Mouse (Mus musculus) telencephalon, adult 2 months (tissue): ENCODE results near the gene Lage3.
"Not testable (repeated sequence)": the region's sequence is repeated elsewhere in the genome, so short reads cannot be mapped to it uniquely, and the experiment has no call there.

Experiments used
- DNase-seq: peaks from one replicate; pipeline ENCODE4 v3.0.0-alpha.2; 2011; ENCODE audit warnings: low read depth, low spot score

Gene Lage3

DNA sequence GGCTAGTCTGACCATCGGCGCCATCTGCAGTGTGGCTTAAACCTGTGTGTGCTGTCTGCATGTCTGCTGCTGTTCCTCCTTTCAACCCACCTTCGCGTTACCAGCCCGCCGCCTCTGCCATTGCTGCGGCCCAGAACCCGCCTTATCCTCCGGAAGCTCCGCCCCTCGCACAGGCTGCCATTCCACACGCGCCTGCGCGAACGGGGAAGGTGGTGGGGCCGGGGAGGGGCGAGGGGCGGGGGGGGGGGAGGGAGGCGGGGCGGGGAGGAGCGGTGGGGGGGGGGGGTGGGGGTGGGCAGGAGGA, at the start of gene Lage3:
TSS of gene Lage3 (minus strand) at position 152 of the 304 bp plus-strand sequence.
- DNase-seq: peak; percentile 45

DNA sequence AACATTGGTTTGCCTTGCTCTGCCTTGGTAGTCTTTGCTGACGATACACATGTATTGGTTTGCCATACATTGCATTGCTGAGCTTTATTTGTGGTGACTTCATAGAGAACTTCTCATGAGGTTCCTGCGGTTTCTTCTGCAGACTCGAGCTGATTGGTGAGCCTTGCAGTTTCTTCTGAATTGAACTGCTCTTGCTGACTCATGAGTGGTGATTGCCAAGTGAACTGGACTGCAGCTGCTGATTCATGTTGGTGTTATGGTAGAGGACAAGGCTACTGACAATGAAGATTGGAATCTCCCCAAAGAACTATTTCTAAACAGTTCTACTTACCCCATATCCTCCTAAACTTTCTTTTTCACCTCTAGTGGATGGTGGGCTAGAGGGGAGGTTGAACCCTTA, 46.7 kb upstream of the Lage3 start:
- no peak for DNase-seq

DNA sequence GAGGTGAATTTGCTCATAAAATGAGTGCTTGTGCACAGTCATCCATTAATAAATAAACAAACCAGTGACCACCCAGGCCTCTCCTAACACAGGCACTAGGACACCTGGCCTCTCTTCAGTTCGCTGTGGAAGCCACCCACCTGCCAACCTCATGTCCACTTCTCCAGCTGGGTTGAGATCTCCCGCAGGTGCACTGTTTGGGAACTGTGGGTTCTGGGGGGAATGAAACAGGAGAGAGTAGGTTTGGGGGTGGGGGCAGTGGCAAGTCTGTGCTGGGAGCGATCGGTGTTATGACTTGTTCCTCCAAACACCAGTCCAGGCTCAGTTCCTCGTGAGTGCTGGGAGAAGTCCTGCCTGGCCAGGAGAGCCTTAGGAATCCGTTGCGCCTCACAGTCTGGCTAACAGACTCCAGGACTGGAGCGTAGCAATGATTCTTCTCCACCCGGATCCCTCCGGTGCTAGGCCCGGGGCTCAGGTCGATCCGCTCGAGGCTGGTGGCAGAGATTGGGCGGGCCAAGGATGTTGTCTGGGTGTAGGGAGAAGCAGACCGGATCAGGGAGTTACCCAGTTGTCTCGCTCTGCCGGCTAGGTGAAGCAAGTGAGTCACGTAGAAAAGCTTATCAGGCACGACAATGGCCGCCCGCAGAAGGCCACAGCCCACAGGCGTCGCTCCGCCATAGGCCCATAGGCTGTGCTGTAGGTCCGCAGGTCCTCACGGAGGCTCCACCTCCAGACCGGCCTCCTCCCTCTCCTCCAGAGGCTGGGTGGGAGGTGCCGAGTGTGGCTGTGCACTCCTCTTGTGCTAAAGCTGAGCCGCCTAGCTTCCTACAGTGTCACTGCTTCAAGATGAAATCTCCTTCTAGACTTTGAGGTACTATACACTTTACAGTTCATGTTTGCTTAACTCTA, 39.4 kb upstream of the Lage3 start, which contains the start of the genes Fam3a and Ikbkg:
TSS of gene Fam3a (minus strand) at position 738 of the 909 bp plus-strand sequence.
TSS of gene Ikbkg (plus strand) at position 756 of the 909 bp plus-strand sequence.
- peak; percentile 84 for DNase-seq

DNA sequence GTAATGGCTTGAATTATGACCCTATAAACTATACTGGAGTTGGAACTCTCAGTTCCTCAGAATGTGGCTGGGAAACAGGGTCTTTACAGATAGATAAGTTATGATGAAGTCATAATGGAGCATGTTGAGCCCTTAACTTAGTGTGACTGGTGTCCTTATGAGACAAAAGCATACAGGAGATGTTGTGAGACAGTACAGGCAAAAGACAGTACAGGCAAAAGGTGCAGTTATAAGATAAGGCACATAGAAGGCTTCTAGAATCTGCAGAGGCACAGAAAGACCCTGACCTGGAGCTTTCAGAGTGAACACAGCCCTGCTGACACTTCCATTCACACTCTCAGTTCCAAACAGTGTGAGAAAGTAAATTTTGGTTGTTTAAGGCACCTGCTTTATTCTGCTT, 34.7 kb upstream of the Lage3 start:
- no peak for DNase-seq

DNA sequence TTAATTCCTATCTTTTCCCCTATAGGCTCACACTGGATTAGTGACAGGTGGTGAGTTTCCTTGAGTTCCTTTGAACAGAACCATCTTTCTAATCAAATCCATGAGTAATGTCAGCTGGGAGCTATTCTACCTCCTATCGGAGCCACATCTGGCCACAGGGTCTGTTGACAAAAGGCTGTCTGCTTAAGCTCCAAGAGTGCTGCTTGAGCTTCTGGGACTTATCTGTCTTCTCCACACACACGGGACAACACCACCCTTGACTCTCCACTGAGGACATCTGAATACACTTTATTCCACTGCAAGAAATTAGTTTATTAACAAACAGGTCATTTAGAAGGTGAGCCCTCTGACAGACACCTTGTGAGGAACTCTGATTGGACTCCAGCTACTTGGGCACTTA, 31.0 kb upstream of the Lage3 start:
- no peak for DNase-seq

DNA sequence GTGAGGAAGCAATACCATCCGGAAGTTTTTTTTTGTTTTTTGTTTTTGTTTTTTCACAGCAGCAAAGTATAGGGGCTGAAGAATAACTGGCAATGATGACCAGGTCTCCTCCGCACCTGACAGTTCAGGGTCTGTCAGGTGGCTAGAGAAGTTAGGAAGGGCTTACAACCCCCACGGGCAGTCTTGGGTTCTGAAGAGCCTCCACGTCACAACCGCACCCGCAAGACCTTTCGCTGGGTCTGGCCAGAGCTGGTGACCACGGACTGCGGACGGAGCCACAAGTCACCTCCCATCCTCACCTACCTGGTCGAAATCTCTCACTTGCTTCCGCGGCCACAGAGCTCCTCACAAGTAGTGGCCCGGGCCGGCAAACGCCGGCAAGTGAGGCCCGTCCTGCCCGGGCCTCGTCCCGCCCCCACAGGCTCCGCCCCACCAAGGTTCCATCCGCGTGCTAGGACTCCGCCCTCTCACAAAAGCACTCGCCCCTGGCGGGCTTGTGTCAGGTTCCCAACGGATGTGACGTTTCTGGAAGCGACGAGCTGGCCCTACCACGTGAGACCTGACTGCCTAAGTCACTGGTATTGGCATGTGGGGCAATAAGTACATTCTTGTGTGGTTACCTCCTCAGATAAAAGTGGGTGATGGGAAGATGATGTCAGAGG, 19.6 kb upstream of the Lage3 start, which contains the start of the genes Ubl4a and Slc10a3:
TSS of gene Ubl4a (minus strand) at position 331 of the 662 bp plus-strand sequence.
TSS of gene Slc10a3 (minus strand) at position 462 of the 662 bp plus-strand sequence.
- DNase-seq: peak; percentile 85

DNA sequence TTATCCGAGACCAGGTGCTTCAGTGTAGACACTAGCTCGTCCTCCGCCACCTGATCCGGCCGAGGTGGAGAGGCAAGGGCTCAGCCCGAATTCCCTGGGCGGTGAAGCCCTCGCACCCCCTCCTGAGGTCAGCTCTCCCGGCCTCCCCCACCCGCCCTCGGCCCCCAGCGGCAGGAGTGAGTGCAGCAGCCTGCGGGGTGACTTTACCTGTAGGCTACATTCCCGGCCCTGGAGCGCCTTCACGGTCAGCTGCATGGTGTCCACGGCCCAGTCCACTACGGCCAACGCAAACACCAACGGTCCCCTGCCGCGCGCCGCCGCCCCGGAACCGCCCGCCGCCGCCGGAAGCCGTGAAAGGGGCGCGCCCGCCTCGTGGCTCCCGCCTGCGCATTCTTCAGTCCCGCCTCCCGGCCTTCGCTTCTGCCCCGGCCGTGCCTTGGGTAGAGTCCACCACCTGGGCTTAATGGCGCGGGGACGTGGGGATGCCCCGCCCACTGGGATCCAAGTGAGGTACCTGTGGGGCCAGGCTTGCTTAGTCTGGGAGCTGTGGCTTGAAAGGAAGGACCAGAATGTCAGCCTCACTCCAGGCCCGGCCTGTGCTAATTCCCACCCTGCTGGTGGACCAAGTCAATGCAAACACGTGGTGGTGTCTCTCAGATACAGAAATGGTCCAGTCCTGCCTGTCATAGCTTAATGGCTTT, 14.9 kb upstream of the Lage3 start:
- DNase-seq: no peak

DNA sequence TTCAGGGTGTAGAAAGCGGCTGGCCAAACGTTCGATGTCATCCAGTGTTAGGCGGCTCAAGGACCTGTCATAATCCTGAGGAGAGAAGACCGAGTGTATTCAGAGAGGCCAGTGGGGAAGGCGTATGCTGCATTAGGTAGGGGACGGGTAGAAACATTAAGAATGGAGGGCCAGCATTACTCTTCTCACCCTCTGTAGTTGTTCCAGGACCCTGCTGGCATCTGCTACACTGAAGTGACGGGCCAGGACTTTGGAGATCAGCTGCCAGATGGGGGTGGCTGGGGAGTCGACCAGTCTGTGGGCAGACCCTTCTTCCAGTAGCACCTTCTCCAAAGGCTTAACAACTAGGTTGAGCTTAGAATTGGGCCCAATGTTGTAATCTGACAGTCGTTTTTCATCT, 14.1 kb upstream of the Lage3 start:
- DNase-seq: no peak

DNA sequence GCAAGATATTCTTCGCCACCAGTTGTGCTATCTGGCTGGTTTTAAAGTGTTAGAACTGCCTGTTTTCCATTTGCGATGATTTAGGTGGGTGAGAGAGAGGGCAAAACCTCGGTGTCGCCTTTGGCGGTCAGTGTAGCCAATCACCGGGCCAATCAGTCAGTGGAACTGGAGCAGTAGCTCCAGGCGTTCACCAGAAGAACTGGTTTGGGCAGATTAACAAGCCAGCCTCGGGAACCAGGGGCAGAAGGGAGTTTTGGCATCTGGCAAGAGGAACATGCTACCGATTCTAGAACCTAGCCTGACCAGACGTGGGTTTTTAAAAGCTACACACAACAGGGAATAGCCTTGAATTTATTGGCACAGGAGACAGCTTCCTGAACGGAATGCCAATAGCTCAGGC, 5.8 kb upstream of the Lage3 start:
- DNase-seq: no peak

DNA sequence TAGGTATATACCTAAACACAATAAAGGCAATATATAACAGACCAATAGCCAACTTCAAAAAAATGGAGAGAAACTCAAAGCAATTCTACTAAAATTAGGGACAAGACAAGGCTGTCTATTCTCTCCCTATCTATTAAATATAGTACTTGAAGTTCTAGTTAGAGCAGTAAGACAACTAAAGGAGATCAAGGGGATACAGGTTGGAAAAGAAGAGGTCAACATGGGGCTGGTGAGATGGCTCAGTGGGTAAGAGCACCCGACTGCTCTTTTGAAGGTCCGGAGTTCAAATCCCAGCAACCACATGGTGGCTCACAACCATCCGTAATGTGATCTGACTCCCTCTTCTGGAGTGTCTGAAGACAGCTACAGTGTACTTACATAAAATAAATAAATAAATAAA, 3.7 kb upstream of the Lage3 start:
- DNase-seq: not testable (repeated sequence)

DNA sequence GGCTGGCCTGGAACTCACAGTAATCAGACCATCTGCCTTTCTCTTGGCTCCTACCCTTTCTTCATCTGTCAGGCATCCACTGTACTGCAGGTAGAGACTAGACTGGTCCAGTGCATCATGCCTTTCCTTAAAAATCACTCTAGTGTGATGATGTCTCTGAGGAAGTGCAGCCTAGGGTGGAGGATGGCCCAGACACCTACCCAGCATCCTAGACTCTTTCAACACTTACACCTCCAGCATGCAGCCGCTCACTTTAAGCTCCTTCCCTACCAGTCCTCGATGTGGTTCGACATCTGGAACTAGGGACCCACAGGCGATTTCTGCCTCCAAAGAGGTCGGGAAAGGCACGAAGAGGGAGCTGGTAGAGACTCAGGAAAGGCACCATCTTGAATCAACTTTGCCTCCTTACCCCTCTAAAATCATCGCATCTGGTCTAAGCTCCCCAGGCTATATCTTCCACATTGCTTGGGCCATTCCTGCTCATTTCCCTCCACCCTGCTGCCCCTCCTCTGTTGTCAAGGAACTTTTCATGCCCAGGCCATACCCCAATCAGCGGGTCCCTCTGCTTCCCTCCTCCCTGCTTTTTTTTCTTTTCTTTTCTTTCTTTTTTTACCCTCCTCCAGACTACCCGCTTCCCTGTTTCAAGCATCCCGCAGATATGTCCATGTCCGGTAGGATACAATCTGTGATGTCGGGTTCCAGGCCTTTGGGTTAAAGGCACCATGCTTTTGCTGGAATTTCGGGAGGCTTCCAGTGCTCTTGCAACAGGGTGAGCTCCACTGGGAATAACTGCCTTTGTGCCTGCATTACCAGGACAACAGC, 562 bp downstream of the Lage3 start:
- no peak for DNase-seq

DNA sequence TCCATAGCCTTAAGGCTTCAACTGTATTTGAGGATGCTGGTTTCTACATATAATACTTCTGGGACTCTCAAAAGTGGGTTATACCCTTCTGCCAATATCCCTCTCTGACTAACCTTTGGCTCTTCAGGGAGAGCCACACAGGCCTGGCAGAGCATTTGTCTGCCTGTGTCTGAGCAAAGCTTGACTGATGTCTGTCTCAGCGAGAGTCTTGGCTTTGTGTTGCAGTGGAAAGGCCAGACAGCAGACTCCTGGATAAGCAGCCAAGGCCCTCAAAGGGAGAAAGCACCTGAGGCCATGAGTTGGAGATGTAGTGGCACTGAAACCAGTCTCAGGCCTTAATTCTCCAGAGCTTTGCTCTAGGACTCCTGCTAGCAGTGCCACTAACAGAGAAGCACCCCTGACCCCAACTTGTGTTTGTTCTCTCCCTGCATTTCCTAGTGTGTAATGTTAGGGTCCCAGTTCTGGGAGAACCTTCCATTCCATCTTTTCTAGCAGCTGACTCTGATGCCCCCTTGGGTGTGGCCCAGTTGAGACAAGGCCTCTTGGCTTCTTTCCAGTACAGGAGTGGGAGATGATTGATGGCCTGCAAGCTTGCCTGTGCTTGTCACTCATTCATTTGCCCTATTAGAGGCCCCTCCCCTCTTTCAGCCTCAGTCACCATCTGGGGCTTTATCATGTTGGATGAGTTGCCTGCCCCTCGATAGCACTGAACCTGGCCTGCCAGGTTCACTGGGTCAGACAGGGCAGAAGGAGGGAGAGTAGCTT, 23.1 kb downstream of the Lage3 start:
- no peak for DNase-seq

DNA sequence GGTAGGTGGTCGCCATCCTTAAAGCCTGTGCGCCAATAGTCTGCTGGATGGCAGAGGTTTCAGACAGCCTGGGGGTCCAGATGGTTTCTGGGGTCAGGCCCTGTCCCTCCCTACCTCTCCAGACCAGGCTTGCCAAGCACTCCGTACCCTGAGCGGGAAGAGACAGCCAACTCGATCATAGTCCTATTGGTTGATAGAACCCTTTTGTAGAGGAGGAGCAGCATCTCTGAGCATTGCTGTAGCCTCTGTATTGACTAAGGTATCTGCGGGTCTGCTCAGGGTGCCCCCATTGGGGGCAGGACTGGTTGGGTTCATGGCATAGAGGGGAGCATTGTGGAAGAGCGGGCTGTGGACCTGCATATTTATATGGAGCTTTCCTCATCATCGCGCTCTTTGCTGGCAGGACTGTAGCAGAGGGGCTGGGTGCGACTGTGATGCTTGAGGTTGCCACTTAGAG, 24.2 kb downstream of the Lage3 start:
- DNase-seq: no peak

DNA sequence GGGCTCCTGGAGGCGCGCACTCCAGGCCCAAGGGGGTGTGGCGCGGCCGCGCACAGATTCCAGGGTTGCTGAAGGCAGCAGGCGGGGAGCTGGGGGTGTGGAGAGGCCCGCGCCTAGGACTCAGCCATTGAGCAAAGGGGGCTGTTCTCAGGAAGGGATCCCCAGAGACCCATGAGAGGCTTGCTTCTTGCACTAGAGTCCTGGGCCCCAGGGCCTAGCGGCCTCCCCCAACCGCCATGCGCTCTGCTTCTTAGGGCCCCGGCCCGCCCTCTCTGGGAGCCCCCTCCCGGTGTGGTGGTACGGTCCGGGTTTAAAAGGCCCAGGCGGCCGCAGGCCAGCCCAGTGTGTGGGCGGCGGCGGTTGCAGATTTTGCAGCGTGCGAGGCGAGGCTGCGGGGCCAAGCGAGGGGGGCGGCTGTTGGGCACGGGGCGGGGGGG, 24.7 kb downstream of the Lage3 start, which contains the start of gene Plxna3:
TSS of gene Plxna3 (plus strand) at position 342 of the 437 bp plus-strand sequence.
- DNase-seq: peak; percentile 18

DNA sequence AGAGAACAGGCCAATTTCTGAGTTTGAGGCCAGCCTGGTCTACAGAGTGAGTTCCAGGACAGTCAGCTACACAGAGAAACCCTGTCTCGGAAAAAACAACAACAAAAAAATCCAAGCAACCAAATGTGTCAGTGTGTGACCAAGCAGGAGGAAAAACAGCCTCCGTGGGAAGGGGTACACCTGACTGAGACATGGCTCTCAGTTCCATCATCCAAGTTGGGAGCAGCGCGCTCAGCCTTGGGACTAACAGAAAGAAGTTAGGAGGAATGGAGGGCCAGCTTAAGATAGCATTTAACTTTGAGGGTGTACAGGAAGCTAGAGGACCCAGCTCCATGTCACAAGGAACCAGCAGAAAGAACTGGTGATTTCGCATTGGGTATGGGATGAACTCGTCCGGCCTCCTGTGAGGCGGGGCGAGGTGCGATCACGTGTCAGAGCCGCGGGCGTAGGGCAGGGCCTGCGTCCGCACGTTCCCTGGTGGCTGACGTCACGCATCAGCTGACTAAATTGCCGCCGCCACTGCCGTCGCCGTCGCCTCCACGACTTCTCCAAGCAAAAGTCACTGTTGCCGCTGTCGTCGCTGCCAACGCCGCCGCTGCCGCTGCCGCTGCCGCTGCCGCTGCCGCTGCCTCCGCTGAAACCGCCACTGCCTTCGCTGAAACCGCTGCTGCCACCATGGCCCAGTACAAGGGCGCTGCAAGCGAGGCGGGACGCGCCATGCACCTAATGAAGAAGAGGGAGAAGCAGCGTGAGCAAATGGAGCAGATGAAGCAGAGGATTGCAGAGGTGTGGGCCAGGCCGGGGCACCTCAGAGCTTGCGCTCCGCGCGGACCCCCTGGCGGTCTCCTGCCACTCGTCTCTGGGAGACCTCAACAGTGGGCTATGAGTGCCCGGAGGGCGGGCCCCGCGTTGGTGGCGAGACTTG, 40.6 kb downstream of the Lage3 start, which contains the start of gene Fam50a:
TSS of gene Fam50a (plus strand) at position 494 of the 925 bp plus-strand sequence.
- DNase-seq: peak; percentile 80

DNA sequence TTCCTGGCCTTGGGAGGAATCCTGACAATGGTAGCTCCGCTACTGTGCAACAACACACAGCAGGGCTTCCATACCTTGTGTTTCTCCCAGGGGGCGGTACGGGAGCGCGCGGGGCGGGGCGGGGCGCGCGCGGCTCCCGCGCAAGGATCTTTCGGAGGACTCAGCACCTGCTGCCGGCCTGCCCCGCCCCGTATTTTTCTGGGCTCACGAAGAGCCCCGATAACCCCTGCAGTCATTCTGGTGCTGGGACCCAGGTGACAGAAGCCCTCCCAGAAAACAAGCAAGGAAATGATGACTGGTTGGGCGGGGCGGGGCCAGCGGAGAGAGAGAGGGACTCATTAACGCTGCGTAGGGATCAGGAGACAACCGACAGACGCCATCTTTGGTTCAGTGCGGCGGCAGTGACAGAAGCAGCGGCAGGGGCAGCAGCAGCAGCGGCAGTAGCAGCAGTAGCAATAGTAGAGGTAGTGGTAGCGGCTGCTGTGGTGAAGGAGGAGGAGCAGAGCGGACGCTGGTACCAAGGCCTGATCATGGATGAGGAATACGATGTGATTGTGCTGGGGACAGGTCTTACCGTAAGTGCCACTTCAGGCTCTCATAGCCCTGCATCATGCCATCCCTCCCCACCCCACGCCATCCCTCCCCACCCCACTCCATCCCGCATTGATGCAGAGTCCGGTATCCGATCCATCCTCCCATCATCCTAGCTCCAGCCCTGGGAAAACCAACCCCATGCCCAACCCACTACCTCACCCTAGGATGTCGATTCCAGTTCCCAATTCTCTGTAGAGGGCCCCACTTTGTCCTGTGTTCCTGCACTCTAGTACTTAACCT, 48.3 kb downstream of the Lage3 start, which contains the start of gene Gdi1:
TSS of gene Gdi1 (plus strand) at position 132 of the 834 bp plus-strand sequence.
- DNase-seq: peak; percentile 55
